Mouse (Mus musculus) stomach, postnatal 0 days (tissue): ENCODE measurements around the gene Clint1. TPM values are rescaled to one million over a fixed set of nuclear protein-coding genes. Genes with fewer than 3 reads are reported as not detected.
A peak's percentile ranks its signal among the peaks of the same experiment; 100 is the strongest.

Experiments
- ATAC-seq: fragments of 200-750 bp; cut with Nextera tagmentation; 2 replicates; pipeline ENCODE4 v1.8.0; 2017; ENCODE audit not compliant: low FRiP score, low TSS enrichment
- DNase-seq: peaks from one replicate; pipeline ENCODE4 v3.0.0-alpha.2; 2016; ENCODE audit warnings: low spot score
- H3K27ac ChIP-seq: fragments of 300-500 bp; sonication (generic); replicated peaks from 2 replicates; pipeline ENCODE4 v1.5.1; 2014; ENCODE audit warnings: mild to moderate bottlenecking, control low read depth
- H3K27me3 ChIP-seq: fragments of 300-500 bp; sonication (generic); 2 replicates; pipeline ENCODE4 v1.6.1; 2014; ENCODE audit warnings: low read length; ENCODE audit not compliant: control insufficient read depth, insufficient read depth
- H3K36me3 ChIP-seq: fragments of 300-500 bp; sonication (generic); 2 replicates; pipeline ENCODE4 v1.6.1; 2014; ENCODE audit warnings: low read length, mixed read lengths; ENCODE audit not compliant: control insufficient read depth, insufficient read depth
- H3K4me1 ChIP-seq: fragments of 300-500 bp; sonication (generic); replicated peaks from 2 replicates; pipeline ENCODE4 v1.6.1; 2014; ENCODE audit warnings: antibody characterized with exemption; ENCODE audit not compliant: control insufficient read depth, insufficient read depth
- H3K4me2 ChIP-seq: fragments of 300-500 bp; sonication (generic); replicated peaks from 2 replicates; pipeline ENCODE4 v1.6.1; 2014; ENCODE audit warnings: low read depth, mild to moderate bottlenecking, control low read depth, moderate library complexity
- H3K4me3 ChIP-seq: fragments of 300-500 bp; sonication (generic); 2 replicates; pipeline ENCODE4 v1.5.1; 2014; ENCODE audit warnings: low read depth, low read length, control low read depth
- H3K9ac ChIP-seq: fragments of 300-500 bp; sonication (generic); 2 replicates; pipeline ENCODE4 v1.6.1; 2014; ENCODE audit warnings: mild to moderate bottlenecking, low read length, control low read depth, mixed read lengths
- H3K9me3 ChIP-seq: fragments of 300-500 bp; sonication (generic); 2 replicates; pipeline ENCODE4 v1.6.1; 2016; ENCODE audit warnings: low read length; ENCODE audit not compliant: control insufficient read depth
- CTCF ChIP-seq: IDR thresholded peaks from 2 replicates; pipeline ENCODE4 v1.5.1; 2016; ENCODE audit warnings: antibody characterized with exemption, low read depth, mild to moderate bottlenecking, moderate library complexity
- EP300 ChIP-seq: optimal IDR thresholded peaks from 2 replicates; pipeline ENCODE3; 2016; ENCODE audit warnings: antibody characterized with exemption
- whole genome bisulfite sequencing: fragments of 180-500 bp; shearing (Covaris S2); extraction: QIAGEN DNeasy Blood & Tissue Kit; methylation state at CpG from one replicate; pipeline ENCODE4 v1.1.7; 2014; 5-methylcytosine and 5-hydroxymethylcytosine counted together
- polyA plus RNA-seq: library from polyadenylated mRNA; unstranded; fragments of >200 nt; fragmentation: Nextera tagmentation; extraction: Ambion mirVana; gene quantifications from 2 replicates; pipeline ENCODE4 v1.2.1, GENCODE M21; 2015

The Clint1 gene
- polyA plus RNA-seq, 1 experiment from 2014 or later, result 56.8 TPM

GRCm38 (mm10) chr11:45854381-45854780 lies 2.5 kb downstream of the Clint1 start:
- H3K27me3 ChIP-seq, result no peaks in the 10 kb centered on the region
- no peaks in the 10 kb centered on the region for H3K36me3 ChIP-seq
- TF ChIP-seq EP300 (no peak), CTCF (no peak)
- H3K4me3 ChIP-seq, result no peak overlapping the region
- H3K9me3 ChIP-seq, result no peaks in the 10 kb centered on the region
- H3K4me1 ChIP-seq, result peaks cover 5% of the 10 kb centered on the region
- DNase-seq (no peak), ATAC-seq (no peak)
- peak overlapping the region; percentile 30; the same call in 1 of the 2 replicates for H3K27ac ChIP-seq
- no peak overlapping the region for H3K9ac ChIP-seq
- H3K4me2 ChIP-seq, result no peak overlapping the region; the same call in 1 of the 2 replicates
- 43% methylated on average over 7 of the region's 7 CpGs for WGBS

- no peak for TF ChIP-seq CTCF
- no peak for TF ChIP-seq EP300
- ATAC-seq, result peak; percentile 79
- peak; percentile 69 for DNase-seq
- Histone ChIP-seq H3K4me2 (peak overlapping the region; percentile 6; the same call in 1 of the 2 replicates), H3K9ac (no peak overlapping the region), H3K4me3 (0 out of 2 replicates have a peak overlapping the region, but pooled peaks have one; percentile 3), H3K36me3 (no peaks in the 10 kb centered on the region), H3K9me3 (no peaks in the 10 kb centered on the region), H3K27ac (peak overlapping the region; percentile 61), H3K27me3 (no peaks in the 10 kb centered on the region), H3K4me1 (peaks cover 5% of the 10 kb centered on the region)
- 33% methylated on average over 7 of the region's 7 CpGs for WGBS
Observed at GRCm38 (mm10) chr11:45855407-45856148, 3.7 kb downstream of the Clint1 start.

- 40% methylated on average over 6 of the region's 6 CpGs for WGBS
- TF ChIP-seq EP300, result no peak
- no peak for TF ChIP-seq CTCF
- DNase-seq (no peak), ATAC-seq (0 out of 2 replicates have a peak, but pooled peaks have one; percentile 11)
- H3K9ac ChIP-seq, result no peak overlapping the region
- H3K9me3 ChIP-seq, result no peaks in the 10 kb centered on the region
- H3K4me2 ChIP-seq, result peak overlapping the region; percentile 6; the same call in 1 of the 2 replicates
- peaks cover 5% of the 10 kb centered on the region for H3K4me1 ChIP-seq
- peak overlapping the region; percentile 61; the same call in 1 of the 2 replicates for H3K27ac ChIP-seq
- no peaks in the 10 kb centered on the region for H3K36me3 ChIP-seq
- 0 out of 2 replicates have a peak overlapping the region, but pooled peaks have one; percentile 3 for H3K4me3 ChIP-seq
- H3K27me3 ChIP-seq, result no peaks in the 10 kb centered on the region
Observed at GRCm38 (mm10) chr11:45856149-45856516, 4.3 kb downstream of the Clint1 start.

GRCm38 (mm10) chr11:45861334-45861733 lies 9.5 kb downstream of the Clint1 start:
- Histone ChIP-seq H3K36me3 (no peaks in the 10 kb centered on the region), H3K27ac (no peak overlapping the region), H3K4me1 (no peaks in the 10 kb centered on the region), H3K4me3 (no peak overlapping the region), H3K9me3 (no peaks in the 10 kb centered on the region), H3K4me2 (no peak overlapping the region), H3K9ac (no peak overlapping the region), H3K27me3 (no peaks in the 10 kb centered on the region)
- WGBS, result 44% methylated on average over 7 of the region's 7 CpGs
- TF ChIP-seq CTCF (no peak), EP300 (no peak)
- no peak for ATAC-seq
- DNase-seq, result no peak

GRCm38 (mm10) chr11:45864409-45864808 lies 12.6 kb downstream of the Clint1 start:
- ATAC-seq, result no peak
- Histone ChIP-seq H3K36me3 (no peaks in the 10 kb centered on the region), H3K4me1 (no peaks in the 10 kb centered on the region), H3K27ac (no peak overlapping the region), H3K9me3 (no peaks in the 10 kb centered on the region), H3K4me2 (no peak overlapping the region), H3K27me3 (no peaks in the 10 kb centered on the region), H3K4me3 (no peak overlapping the region), H3K9ac (no peak overlapping the region)
- no peak for DNase-seq
- 79% methylated on average over 3 of the region's 3 CpGs for WGBS
- no peak for TF ChIP-seq EP300
- no peak for TF ChIP-seq CTCF

- TF ChIP-seq EP300 (no peak), CTCF (no peak)
- no peak for ATAC-seq
- no peak overlapping the region for H3K4me2 ChIP-seq
- DNase-seq, result no peak
- H3K4me3 ChIP-seq, result no peak overlapping the region
- 76% methylated on average over 2 of the region's 2 CpGs for WGBS
- no peaks in the 10 kb centered on the region for H3K9me3 ChIP-seq
- no peaks in the 10 kb centered on the region for H3K36me3 ChIP-seq
- no peak overlapping the region for H3K9ac ChIP-seq
- H3K4me1 ChIP-seq, result no peaks in the 10 kb centered on the region
- no peaks in the 10 kb centered on the region for H3K27me3 ChIP-seq
- H3K27ac ChIP-seq, result no peak overlapping the region
Observed at GRCm38 (mm10) chr11:45865861-45866260, 14.0 kb downstream of the Clint1 start.
